Mouse (Mus musculus) lung, postnatal 0 days (tissue): Measurements from ENCODE around the gene Dnttip2.
"Not testable (repeated sequence)": the region's sequence is repeated elsewhere in the genome, so short reads cannot be mapped to it uniquely, and the experiment has no call there.

Source experiments
- CTCF ChIP-seq: IDR thresholded peaks from 2 replicates; pipeline ENCODE4 v1.5.1; 2016; ENCODE audit warnings: antibody characterized with exemption, mild to moderate bottlenecking
- EP300 ChIP-seq: IDR thresholded peaks from 2 replicates; pipeline ENCODE4 v1.6.1; 2016; ENCODE audit warnings: antibody characterized with exemption, mild to moderate bottlenecking, control low read depth

DNA sequence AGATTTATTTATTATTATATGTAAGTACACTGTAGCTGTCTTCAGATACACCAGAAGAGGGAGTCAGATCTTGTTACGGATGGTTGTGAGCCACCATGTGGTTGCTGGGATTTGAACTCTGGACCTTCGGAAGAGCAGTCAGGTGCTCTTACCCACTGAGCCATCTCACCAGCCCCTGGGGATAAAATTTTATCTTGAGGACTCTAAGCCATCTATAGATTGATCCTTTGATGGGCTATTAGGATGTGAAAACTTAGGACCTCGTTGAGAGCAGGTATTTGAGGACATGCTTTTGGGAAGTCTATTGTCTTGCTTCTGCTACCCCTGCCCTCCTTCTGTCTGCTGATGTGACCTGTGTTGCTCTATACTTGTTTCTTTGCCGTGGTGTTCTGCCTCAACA lies 15.2 kb downstream of the Dnttip2 start:
- TF ChIP-seq EP300, CTCF: not testable (repeated sequence)
